8 mouse cellular contexts compared by ENCODE assay signal in the genomic region with DNA sequence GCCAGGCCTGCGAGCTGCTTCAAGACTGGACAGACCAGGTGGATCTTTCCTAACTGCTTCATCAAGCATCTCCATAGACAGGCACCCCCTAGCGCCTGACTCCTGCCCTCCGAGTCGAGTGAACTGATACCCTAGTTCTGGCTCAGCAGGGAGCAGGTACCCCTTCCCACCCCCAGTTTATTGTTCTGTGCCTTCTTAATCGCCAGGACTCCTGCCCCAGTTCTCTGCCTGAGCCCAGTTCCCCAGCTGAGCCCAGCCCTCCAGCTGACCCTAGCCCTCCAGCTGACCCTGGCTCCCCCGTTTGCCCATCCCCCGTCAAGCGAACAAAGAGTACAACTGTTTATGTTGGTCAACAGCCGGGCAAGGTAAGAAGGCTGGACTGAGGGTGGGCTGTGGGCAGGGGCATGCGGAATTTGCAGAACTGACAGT. TPM values are rescaled to one million over a fixed set of nuclear protein-coding genes. Genes with fewer than 3 reads are reported as not detected.
A peak's percentile ranks its signal among the peaks of the same experiment; 100 is the strongest.
DNase-seq lines count a peak whose midpoint lies in the region; ATAC-seq and TF ChIP-seq lines count a peak whose summit lies in the region.

No protein-coding gene starts in this region.

- peak overlapping the region; percentile 95 for H3K4me3 ChIP-seq in heart, embryonic 12.5 days
- H3K4me3 ChIP-seq in MEL (ENCODE audit: control insufficient read depth in 1 of 2, insufficient read depth in 1 of 2, low read depth in 2 of 2, low read length in 2 of 2), result peak overlapping the region; percentile 62 to 90
- peak overlapping the region; percentile 78 for H3K4me3 ChIP-seq in hindbrain, embryonic 12.5 days
- peak overlapping the region; percentile 79 for H3K4me3 ChIP-seq in midbrain, embryonic 12.5 days

- H3K27ac ChIP-seq in heart, embryonic 12.5 days (ENCODE audit: poor library complexity, severe bottlenecking), result no peak overlapping the region
- H3K27ac ChIP-seq in MEL (ENCODE audit: control insufficient read depth, low read depth, low read length), result peak overlapping the region; percentile 88; the same call in 1 of the 2 replicates
- H3K27ac ChIP-seq in hindbrain, embryonic 12.5 days, result no peak overlapping the region
- H3K27ac ChIP-seq in midbrain, embryonic 12.5 days (replicated peaks), result no peak overlapping the region

- H3K4me1 ChIP-seq in heart, embryonic 12.5 days (replicated peaks), result peaks cover 24% of the 10 kb centered on the region
- peaks cover 0 to 15% of the 10 kb centered on the region in 2 experiments; a peak in 2 of 4 replicates for H3K4me1 ChIP-seq in MEL (ENCODE audit: control insufficient read depth in 1 of 2, insufficient read depth in 2 of 2, low read length in 2 of 2)
- H3K4me1 ChIP-seq in hindbrain, embryonic 12.5 days, result peaks cover 31% of the 10 kb centered on the region
- peaks cover 38% of the 10 kb centered on the region for H3K4me1 ChIP-seq in midbrain, embryonic 12.5 days

- no peaks in the 10 kb centered on the region for H3K27me3 ChIP-seq in heart, embryonic 12.5 days (replicated peaks)
- no peaks in the 10 kb centered on the region for H3K27me3 ChIP-seq in MEL (ENCODE audit: control insufficient read depth in 1 of 2, insufficient read depth in 2 of 2, low read length in 2 of 2)
- no peaks in the 10 kb centered on the region for H3K27me3 ChIP-seq in hindbrain, embryonic 12.5 days
- H3K27me3 ChIP-seq in midbrain, embryonic 12.5 days, result no peaks in the 10 kb centered on the region

- no peak for DNase-seq in heart, adult 8-10 months (ENCODE audit: low spot score)
- DNase-seq in MEL (ENCODE audit: low read depth, low spot score), result peak; percentile 42
- DNase-seq in ovary, postnatal 36 days (ENCODE audit: low spot score), result no peak
- DNase-seq in right cerebral cortex, adult 2 months (ENCODE audit: low spot score in 2 of 2), result no peak

- no peak for ATAC-seq in heart, embryonic 12.5 days (ENCODE audit: insufficient number of reproducible peaks, low FRiP score)
- ATAC-seq in hindbrain, embryonic 12.5 days (ENCODE audit: low FRiP score), result no peak
- no peak for ATAC-seq in midbrain, embryonic 12.5 days (ENCODE audit: low FRiP score, low read depth)
- no peak for ATAC-seq in monocyte, adult 5-6 weeks (replicated peaks; ENCODE audit: insufficient number of reproducible peaks, low FRiP score, low TSS enrichment, poor library complexity, severe bottlenecking)

- TF ChIP-seq EP300 in MEL (IDR thresholded peaks at IDR 0.05; ENCODE audit: low read depth in 1 of 2, low read length in 2 of 2), result no peak

- peak overlapping the region; percentile 77 for H3K4me2 ChIP-seq in heart, embryonic 12.5 days
- peak overlapping the region; percentile 91 for H3K4me2 ChIP-seq in hindbrain, embryonic 12.5 days (replicated peaks)
- peak overlapping the region; percentile 90 for H3K4me2 ChIP-seq in midbrain, embryonic 12.5 days (replicated peaks)

- peaks cover 23% of the 10 kb centered on the region for H3K79me2 ChIP-seq in MEL (ENCODE audit: control insufficient read depth, insufficient read depth, low read length, poor library complexity)

- H3K36me3 ChIP-seq in heart, embryonic 12.5 days, result peaks cover 46% of the 10 kb centered on the region
- H3K36me3 ChIP-seq in MEL (ENCODE audit: control insufficient read depth in 1 of 2, insufficient read depth in 2 of 2, low read length in 2 of 2), result peaks cover 0 to 8% of the 10 kb centered on the region in 2 experiments; a peak in 2 of 4 replicates
- H3K36me3 ChIP-seq in hindbrain, embryonic 12.5 days, result peaks cover 35% of the 10 kb centered on the region
- H3K36me3 ChIP-seq in midbrain, embryonic 12.5 days, result peaks cover 36% of the 10 kb centered on the region

- peak in 2 of 3 experiments; percentile 9 to 23; a peak in 3 of 6 replicates for TF ChIP-seq CTCF in MEL (IDR thresholded peaks at IDR 0.05 in 2 of 3, conservative IDR thresholded peaks at IDR 0.05 in 1 of 3; ENCODE audit: control insufficient read depth in 1 of 3, insufficient read depth in 1 of 3, low read depth in 2 of 3, low read length in 3 of 3, poor library complexity in 1 of 3, severe bottlenecking in 1 of 3)

- peak overlapping the region; percentile 96 for H3K9ac ChIP-seq in heart, embryonic 12.5 days
- H3K9ac ChIP-seq in MEL (ENCODE audit: control insufficient read depth, low read depth, low read length, poor library complexity, severe bottlenecking), result peak overlapping the region; percentile 99
- peak overlapping the region; percentile 83 for H3K9ac ChIP-seq in hindbrain, embryonic 12.5 days
- peak overlapping the region; percentile 83 for H3K9ac ChIP-seq in midbrain, embryonic 12.5 days (replicated peaks)

- WGBS in heart, embryonic 12.5 days, result 19% methylated on average over 10 of the region's 10 CpGs
- WGBS in hindbrain, embryonic 12.5 days, result 8% methylated on average over 10 of the region's 10 CpGs
- WGBS in midbrain, embryonic 12.5 days, result 16% methylated on average over 10 of the region's 10 CpGs

- no peaks in the 10 kb centered on the region for H3K9me3 ChIP-seq in heart, embryonic 12.5 days (replicated peaks)
- H3K9me3 ChIP-seq in MEL (replicated peaks; ENCODE audit: insufficient read depth, low read length), result no peaks in the 10 kb centered on the region
- H3K9me3 ChIP-seq in hindbrain, embryonic 12.5 days (replicated peaks), result no peaks in the 10 kb centered on the region
- H3K9me3 ChIP-seq in midbrain, embryonic 12.5 days, result no peaks in the 10 kb centered on the region

- no peak for TF ChIP-seq RAD21 in MEL (IDR thresholded peaks at IDR 0.05; ENCODE audit: low read depth, low read length)

- no peak; a peak in 1 of 4 replicates for TF ChIP-seq POLR2A in MEL (IDR thresholded peaks at IDR 0.05; ENCODE audit: control insufficient read depth in 1 of 2, insufficient read depth in 1 of 2, low read depth in 1 of 2, low read length in 2 of 2, poor library complexity in 1 of 2)

TF ChIP-seq in MEL, 35 proteins besides CTCF, POLR2A, EP300 and RAD21 (continues in another document):
- TF ChIP-seq USF2 (IDR thresholded peaks at IDR 0.05; ENCODE audit: borderline replicate concordance in 1 of 2, insufficient read depth in 1 of 2, low read depth in 1 of 2, low read length in 2 of 2), result no peak
- TF ChIP-seq JUND (IDR thresholded peaks at IDR 0.05; ENCODE audit: low read depth, low read length), result no peak
- no peak for TF ChIP-seq ZNF384 (IDR thresholded peaks at IDR 0.05; ENCODE audit: low read depth, low read length)
- no peak for TF ChIP-seq TCF12 (IDR thresholded peaks at IDR 0.05; ENCODE audit: low read depth, low read length)
- TF ChIP-seq SMC3 (IDR thresholded peaks at IDR 0.05; ENCODE audit: low read depth, low read length), result no peak

RNA-seq across cellular contexts. Expression of a gene that starts 1.1 kb away (rescaled TPM):
- 36.9 and 38.9 TPM in 2 replicates for polyA plus RNA-seq in heart, embryonic 12.5 days (2016; fragmentation: Nextera tagmentation; extraction: Ambion mirVana)
- 1 to 10 TPM; 1.9 to 2.4 (median 2.2) TPM for total RNA-seq in heart, adult 8-10 months (2022)
- 64.3 and 74.6 TPM in 2 replicates for total RNA-seq in MEL (2012; rRNA removed)
- polyA plus RNA-seq in MEL (2012; ENCODE audit: insufficient read depth in 1 of 2, insufficient read length in 2 of 2, low read depth in 1 of 2, low replicate concordance in 2 of 2, missing spikeins in 1 of 2), result 10 to 100 TPM in 1 of 2 experiments, not detected in 1; 84.5 TPM
- polyA plus RNA-seq in hindbrain, embryonic 12.5 days (2016; fragmentation: Nextera tagmentation; extraction: Ambion mirVana), result 22.7 and 23.9 TPM in 2 replicates
- 30.0 and 34.7 TPM in 2 replicates for polyA plus RNA-seq in midbrain, embryonic 12.5 days (2016; fragmentation: Nextera tagmentation; extraction: Ambion mirVana)
- total RNA-seq in monocyte, adult 5-6 weeks (2017), result 11.1 to 24.4 TPM (median 12.4 TPM) in 3 replicates

RNA-seq across cellular contexts. Expression of a gene that starts 7.8 kb away (rescaled TPM):
- 209 and 232 TPM in 2 replicates for polyA plus RNA-seq in heart, embryonic 12.5 days (2016; fragmentation: Nextera tagmentation; extraction: Ambion mirVana)
- 10 to 100 TPM; 39.5 to 50.6 (median 44.3) TPM for total RNA-seq in heart, adult 8-10 months (2022)
- total RNA-seq in MEL (2012; rRNA removed), result 239 and 243 TPM in 2 replicates
- 100 to 1,000 TPM in 1 of 2 experiments, not detected in 1; 287 TPM for polyA plus RNA-seq in MEL (2012; ENCODE audit: insufficient read depth in 1 of 2, insufficient read length in 2 of 2, low read depth in 1 of 2, low replicate concordance in 2 of 2, missing spikeins in 1 of 2)
- 160 and 185 TPM in 2 replicates for polyA plus RNA-seq in hindbrain, embryonic 12.5 days (2016; fragmentation: Nextera tagmentation; extraction: Ambion mirVana)
- polyA plus RNA-seq in midbrain, embryonic 12.5 days (2016; fragmentation: Nextera tagmentation; extraction: Ambion mirVana), result 157 and 160 TPM in 2 replicates
- 30.5 to 53.3 TPM (median 49.7 TPM) in 3 replicates for total RNA-seq in monocyte, adult 5-6 weeks (2017)

RNA-seq across cellular contexts. Expression of a gene that starts 17.8 kb away (rescaled TPM):
- polyA plus RNA-seq in heart, embryonic 12.5 days (2016; fragmentation: Nextera tagmentation; extraction: Ambion mirVana), result 25.5 and 27.8 TPM in 2 replicates
- 10 to 100 TPM; 13.2 to 17.4 (median 13.7) TPM for total RNA-seq in heart, adult 8-10 months (2022)
- total RNA-seq in MEL (2012; rRNA removed), result 144 and 155 TPM in 2 replicates
- 100 to 1,000 TPM in 1 of 2 experiments, 10 to 100 TPM in 1; 35.1 to 223 TPM for polyA plus RNA-seq in MEL (2012; ENCODE audit: insufficient read depth in 1 of 2, insufficient read length in 2 of 2, low read depth in 1 of 2, low replicate concordance in 2 of 2, missing spikeins in 1 of 2)
- 8.9 TPM in 2 replicates for polyA plus RNA-seq in hindbrain, embryonic 12.5 days (2016; fragmentation: Nextera tagmentation; extraction: Ambion mirVana)
- polyA plus RNA-seq in midbrain, embryonic 12.5 days (2016; fragmentation: Nextera tagmentation; extraction: Ambion mirVana), result 5.0 and 8.0 TPM in 2 replicates
- total RNA-seq in monocyte, adult 5-6 weeks (2017), result 31.7 to 76.2 TPM (median 45.9 TPM) in 3 replicates

RNA-seq across cellular contexts. Expression of a gene that starts 42.4 kb away (rescaled TPM):
- polyA plus RNA-seq in heart, embryonic 12.5 days (2016; fragmentation: Nextera tagmentation; extraction: Ambion mirVana), result 12.7 and 13.5 TPM in 2 replicates
- total RNA-seq in heart, adult 8-10 months (2022), result 1 to 10 TPM; 3.5 to 5.2 (median 4.4) TPM
- 1.7 and 2.1 TPM in 2 replicates for total RNA-seq in MEL (2012; rRNA removed)
- 1 to 10 TPM in 1 of 2 experiments, not detected in 1; 3.0 TPM for polyA plus RNA-seq in MEL (2012; ENCODE audit: insufficient read depth in 1 of 2, insufficient read length in 2 of 2, low read depth in 1 of 2, low replicate concordance in 2 of 2, missing spikeins in 1 of 2)
- polyA plus RNA-seq in hindbrain, embryonic 12.5 days (2016; fragmentation: Nextera tagmentation; extraction: Ambion mirVana), result 6.3 and 6.9 TPM in 2 replicates
- polyA plus RNA-seq in midbrain, embryonic 12.5 days (2016; fragmentation: Nextera tagmentation; extraction: Ambion mirVana), result 4.9 and 5.7 TPM in 2 replicates
- 9.9 to 15.0 TPM (median 12.4 TPM) in 3 replicates for total RNA-seq in monocyte, adult 5-6 weeks (2017)

RNA-seq across cellular contexts. Expression of a gene that starts 42.5 kb away (rescaled TPM):
- 45.1 and 45.8 TPM in 2 replicates for polyA plus RNA-seq in heart, embryonic 12.5 days (2016; fragmentation: Nextera tagmentation; extraction: Ambion mirVana)
- total RNA-seq in heart, adult 8-10 months (2022), result 10 to 100 TPM; 62.8 to 66.2 (median 63.3) TPM
- total RNA-seq in MEL (2012; rRNA removed), result 21.6 and 21.7 TPM in 2 replicates
- 10 to 100 TPM in 1 of 2 experiments, not detected in 1; 15.1 TPM for polyA plus RNA-seq in MEL (2012; ENCODE audit: insufficient read depth in 1 of 2, insufficient read length in 2 of 2, low read depth in 1 of 2, low replicate concordance in 2 of 2, missing spikeins in 1 of 2)
- polyA plus RNA-seq in hindbrain, embryonic 12.5 days (2016; fragmentation: Nextera tagmentation; extraction: Ambion mirVana), result 48.2 and 52.6 TPM in 2 replicates
- 50.4 and 57.5 TPM in 2 replicates for polyA plus RNA-seq in midbrain, embryonic 12.5 days (2016; fragmentation: Nextera tagmentation; extraction: Ambion mirVana)
- 19.5 to 35.7 TPM (median 20.3 TPM) in 3 replicates for total RNA-seq in monocyte, adult 5-6 weeks (2017)
